26 mouse cellular contexts compared by ENCODE assay signal in genomic region chr3:100653291-100653690, GRCm38 (mm10).
"Had no signal": no experiment of that assay in that cellular context is flagged by ENCODE, and none has a peak within 500 bp of the region (broad histone marks: within the 10 kb centered on the region; RNA-seq: fewer than 3 reads in every experiment).

No protein-coding gene starts in this region.

- H3K4me1 ChIP-seq: embryonic facial prominence, embryonic 10.5 days; embryonic facial prominence, embryonic 12.5 days; embryonic facial prominence, embryonic 13.5 days; embryonic facial prominence, embryonic 15.5 days; forebrain, embryonic 10.5 days; forebrain, embryonic 12.5 days; forebrain, embryonic 13.5 days; forebrain, embryonic 15.5 days had no signal

- DNase-seq: cerebellum, adult 2 months; cerebellum, adult 8-10 months; cerebellum, adult 9-10 months; cerebellum, adult 9-11 months; cerebellum, postnatal 10 days; cerebellum, postnatal 14 days; cerebellum, postnatal 25 days; cerebellum, postnatal 36 days; embryo, embryonic 11 days; forebrain, postnatal 0 days; gastrocnemius, adult 2 months; gastrocnemius, postnatal 10 days; gastrocnemius, postnatal 14 days; gastrocnemius, postnatal 25 days; gastrocnemius, postnatal 36 days; heart, adult 11 months; heart, adult 18-20 months had no signal

- H3K4me3 ChIP-seq: embryonic facial prominence, embryonic 10.5 days; embryonic facial prominence, embryonic 12.5 days; embryonic facial prominence, embryonic 13.5 days; embryonic facial prominence, embryonic 15.5 days; erythroblast, embryonic 14.5 days; forebrain, embryonic 10.5 days; forebrain, embryonic 12.5 days; forebrain, embryonic 13.5 days; forebrain, embryonic 15.5 days; gastrocnemius, adult 2 months had no signal

- H3K9ac ChIP-seq: embryonic facial prominence, embryonic 12.5 days; embryonic facial prominence, embryonic 13.5 days; embryonic facial prominence, embryonic 15.5 days; forebrain, embryonic 12.5 days; forebrain, embryonic 13.5 days; forebrain, embryonic 15.5 days; forebrain, postnatal 0 days had no signal

- H3K27ac ChIP-seq: embryonic facial prominence, embryonic 10.5 days; embryonic facial prominence, embryonic 12.5 days; embryonic facial prominence, embryonic 13.5 days; embryonic facial prominence, embryonic 15.5 days; forebrain, embryonic 10.5 days; forebrain, embryonic 12.5 days; forebrain, embryonic 13.5 days; forebrain, embryonic 15.5 days; gastrocnemius, adult 2 months had no signal

- H3K27me3 ChIP-seq: embryonic facial prominence, embryonic 12.5 days; embryonic facial prominence, embryonic 13.5 days; embryonic facial prominence, embryonic 15.5 days; forebrain, embryonic 12.5 days; forebrain, embryonic 13.5 days; forebrain, embryonic 15.5 days had no signal
